Mouse (Mus musculus): ENCODE results near the gene Plxna2. TPM values are rescaled to one million over a fixed set of nuclear protein-coding genes. Genes with fewer than 3 reads are reported as not detected.

The Plxna2 gene
- total and polyA plus RNA-seq, 2 experiments, result 6.7 to 8.6 TPM

DNA sequence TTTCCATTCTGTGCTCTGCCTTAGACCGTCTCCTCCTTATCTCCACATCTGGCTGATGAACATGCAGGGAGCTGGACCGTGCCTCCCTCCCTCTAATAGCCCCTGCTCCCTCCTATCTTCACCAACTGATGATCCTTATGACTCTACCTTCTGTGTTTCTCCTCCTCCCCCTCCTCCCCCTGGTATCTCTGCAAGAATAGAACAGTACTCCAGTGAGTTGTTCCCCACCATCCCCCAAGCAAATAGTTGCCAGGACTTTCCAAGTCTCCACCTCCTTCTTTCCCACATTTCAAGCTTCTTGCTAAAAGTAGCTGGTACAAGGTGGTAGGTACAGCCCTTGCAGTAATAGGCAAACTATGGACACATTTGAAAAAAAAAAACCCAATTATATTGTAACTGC, 67.9 kb downstream of the Plxna2 start:
- no peak for DNase-seq (ENCODE audit: extremely low read depth, low read depth, low spot score)
- WGBS, result 72% methylated on average over 2 of the region's 2 CpGs
- TF ChIP-seq POLR2A (IDR thresholded peaks at IDR 0.05; ENCODE audit: extremely low read depth, insufficient read depth, low read length), result no peak
- no peak for TF ChIP-seq CTCF (IDR thresholded peaks at IDR 0.05; ENCODE audit: low read depth, low read length)

GRCm38 (mm10) chr1:194687746-194688145, 69.7 kb downstream of the Plxna2 start:
- 44% methylated on average over 1 of the region's 1 CpGs for WGBS
- TF ChIP-seq CTCF (IDR thresholded peaks at IDR 0.05; ENCODE audit: low read depth, low read length) (no peak), POLR2A (IDR thresholded peaks at IDR 0.05; ENCODE audit: extremely low read depth, insufficient read depth, low read length) (no peak)
- H3K27ac ChIP-seq (replicated peaks; ENCODE audit: insufficient read depth, low read depth, low read length), result no peak overlapping the region

More for the DNA sequence above, 67.9 kb downstream of the Plxna2 start:
- Histone ChIP-seq H3K27ac (replicated peaks; ENCODE audit: insufficient read depth, low read depth, low read length) (no peak overlapping the region), H3K36me3 (ENCODE audit: control insufficient read depth, insufficient read depth, low read length) (no peaks in the 10 kb centered on the region), H3K4me1 (ENCODE audit: control insufficient read depth, insufficient read depth, low read length) (no peaks in the 10 kb centered on the region; the same call in 1 of the 2 replicates), H3K4me3 (ENCODE audit: insufficient read depth, low read depth, low read length) (no peak overlapping the region), H3K27me3 (ENCODE audit: control insufficient read depth, insufficient read depth, low read length) (no peaks in the 10 kb centered on the region), H3K79me2 (ENCODE audit: control insufficient read depth, insufficient read depth, low read length) (0 out of 2 replicates have a peak, but pooled peaks cover 2% of the 10 kb centered on the region), H3K9ac (ENCODE audit: low read depth, low read length) (no peak overlapping the region)

DNA sequence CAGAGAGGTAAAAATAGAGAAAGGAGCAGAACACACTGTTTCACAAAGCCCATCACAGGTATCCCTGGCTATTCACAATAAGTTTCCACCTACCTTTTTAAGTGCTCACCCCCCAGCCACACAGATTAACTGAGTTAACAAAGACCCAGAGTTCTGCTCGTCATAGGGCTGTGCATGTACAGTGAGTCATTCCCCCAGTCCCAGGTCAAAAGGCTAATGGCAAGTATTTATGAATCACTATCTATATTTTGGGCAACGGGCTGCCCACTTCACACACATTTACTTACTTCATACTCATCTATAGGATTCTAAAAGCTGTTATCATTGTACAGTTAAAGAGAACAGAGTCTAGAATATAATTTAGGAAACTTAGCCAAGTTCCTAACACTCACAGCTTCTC, 70.1 kb downstream of the Plxna2 start:
- Histone ChIP-seq H3K9ac (ENCODE audit: low read depth, low read length) (no peak overlapping the region), H3K4me1 (ENCODE audit: control insufficient read depth, insufficient read depth, low read length) (no peaks in the 10 kb centered on the region; the same call in 1 of the 2 replicates), H3K4me3 (ENCODE audit: insufficient read depth, low read depth, low read length) (no peak overlapping the region), H3K36me3 (ENCODE audit: control insufficient read depth, insufficient read depth, low read length) (no peaks in the 10 kb centered on the region), H3K27me3 (ENCODE audit: control insufficient read depth, insufficient read depth, low read length) (no peaks in the 10 kb centered on the region), H3K27ac (replicated peaks; ENCODE audit: insufficient read depth, low read depth, low read length) (no peak overlapping the region), H3K79me2 (ENCODE audit: control insufficient read depth, insufficient read depth, low read length) (0 out of 2 replicates have a peak, but pooled peaks cover 2% of the 10 kb centered on the region)
- 73% methylated on average over 2 of the region's 2 CpGs for WGBS
- DNase-seq (ENCODE audit: extremely low read depth, low read depth, low spot score), result no peak
- TF ChIP-seq CTCF (IDR thresholded peaks at IDR 0.05; ENCODE audit: low read depth, low read length) (no peak), POLR2A (IDR thresholded peaks at IDR 0.05; ENCODE audit: extremely low read depth, insufficient read depth, low read length) (no peak)

More at GRCm38 (mm10) chr1:194687746-194688145, 69.7 kb downstream of the Plxna2 start:
- Histone ChIP-seq H3K27me3 (ENCODE audit: control insufficient read depth, insufficient read depth, low read length) (no peaks in the 10 kb centered on the region), H3K36me3 (ENCODE audit: control insufficient read depth, insufficient read depth, low read length) (no peaks in the 10 kb centered on the region), H3K9ac (ENCODE audit: low read depth, low read length) (no peak overlapping the region), H3K4me3 (ENCODE audit: insufficient read depth, low read depth, low read length) (no peak overlapping the region), H3K79me2 (ENCODE audit: control insufficient read depth, insufficient read depth, low read length) (0 out of 2 replicates have a peak, but pooled peaks cover 2% of the 10 kb centered on the region), H3K4me1 (ENCODE audit: control insufficient read depth, insufficient read depth, low read length) (no peaks in the 10 kb centered on the region; the same call in 1 of the 2 replicates)
- DNase-seq (ENCODE audit: extremely low read depth, low read depth, low spot score), result no peak

- H3K27ac ChIP-seq (replicated peaks; ENCODE audit: insufficient read depth, low read depth, low read length), result no peak overlapping the region
- 0 out of 2 replicates have a peak, but pooled peaks cover 2% of the 10 kb centered on the region for H3K79me2 ChIP-seq (ENCODE audit: control insufficient read depth, insufficient read depth, low read length)
- H3K4me1 ChIP-seq (ENCODE audit: control insufficient read depth, insufficient read depth, low read length), result 0 out of 2 replicates have a peak, but pooled peaks cover 4% of the 10 kb centered on the region
- H3K36me3 ChIP-seq (ENCODE audit: control insufficient read depth, insufficient read depth, low read length), result no peaks in the 10 kb centered on the region
- H3K4me3 ChIP-seq (ENCODE audit: insufficient read depth, low read depth, low read length), result no peak overlapping the region
- no peaks in the 10 kb centered on the region for H3K27me3 ChIP-seq (ENCODE audit: control insufficient read depth, insufficient read depth, low read length)
- no peak for DNase-seq (ENCODE audit: extremely low read depth, low read depth, low spot score)
- no peak overlapping the region for H3K9ac ChIP-seq (ENCODE audit: low read depth, low read length)
- TF ChIP-seq POLR2A (IDR thresholded peaks at IDR 0.05; ENCODE audit: extremely low read depth, insufficient read depth, low read length) (no peak), CTCF (IDR thresholded peaks at IDR 0.05; ENCODE audit: low read depth, low read length) (no peak)
Observed at GRCm38 (mm10) chr1:194693063-194693462, 75.0 kb downstream of the Plxna2 start.

GRCm38 (mm10) chr1:194693488-194693887, 75.5 kb downstream of the Plxna2 start:
- H3K27ac ChIP-seq (replicated peaks; ENCODE audit: insufficient read depth, low read depth, low read length), result no peak overlapping the region
- no peaks in the 10 kb centered on the region for H3K36me3 ChIP-seq (ENCODE audit: control insufficient read depth, insufficient read depth, low read length)
- no peak overlapping the region for H3K4me3 ChIP-seq (ENCODE audit: insufficient read depth, low read depth, low read length)
- H3K27me3 ChIP-seq (ENCODE audit: control insufficient read depth, insufficient read depth, low read length), result no peaks in the 10 kb centered on the region
- WGBS, result 81% methylated on average over 2 of the region's 2 CpGs
- no peak for TF ChIP-seq POLR2A (IDR thresholded peaks at IDR 0.05; ENCODE audit: extremely low read depth, insufficient read depth, low read length)
- no peak for TF ChIP-seq CTCF (IDR thresholded peaks at IDR 0.05; ENCODE audit: low read depth, low read length)
- no peak overlapping the region for H3K9ac ChIP-seq (ENCODE audit: low read depth, low read length)
- H3K79me2 ChIP-seq (ENCODE audit: control insufficient read depth, insufficient read depth, low read length), result 0 out of 2 replicates have a peak, but pooled peaks cover 2% of the 10 kb centered on the region
- DNase-seq (ENCODE audit: extremely low read depth, low read depth, low spot score), result no peak
- 0 out of 2 replicates have a peak, but pooled peaks cover 4% of the 10 kb centered on the region for H3K4me1 ChIP-seq (ENCODE audit: control insufficient read depth, insufficient read depth, low read length)

DNA sequence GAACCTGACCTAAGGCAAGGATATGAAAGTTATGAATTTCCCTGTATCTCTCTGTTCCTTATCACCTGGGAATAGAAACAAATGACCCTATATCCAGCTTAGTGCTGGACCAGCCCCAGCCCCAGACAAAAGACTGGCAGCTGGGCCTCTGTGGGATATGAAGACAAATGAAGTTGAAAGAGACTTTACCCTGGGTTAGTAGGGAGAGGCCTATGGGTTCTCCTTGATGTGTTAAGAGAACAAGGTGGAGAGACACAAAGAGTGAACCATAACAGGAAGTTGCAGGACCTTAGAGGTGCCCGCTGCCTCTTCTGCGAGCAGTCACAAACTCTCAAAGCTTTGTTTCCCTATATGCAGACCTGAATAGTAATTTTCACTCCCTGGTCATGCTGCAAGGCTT, 76.8 kb downstream of the Plxna2 start:
- Histone ChIP-seq H3K4me3 (ENCODE audit: insufficient read depth, low read depth, low read length) (no peak overlapping the region), H3K27me3 (ENCODE audit: control insufficient read depth, insufficient read depth, low read length) (no peaks in the 10 kb centered on the region), H3K4me1 (ENCODE audit: control insufficient read depth, insufficient read depth, low read length) (peaks cover 4% of the 10 kb centered on the region; the same call in 1 of the 2 replicates), H3K9ac (ENCODE audit: low read depth, low read length) (no peak overlapping the region), H3K79me2 (ENCODE audit: control insufficient read depth, insufficient read depth, low read length) (0 out of 2 replicates have a peak, but pooled peaks cover 2% of the 10 kb centered on the region), H3K36me3 (ENCODE audit: control insufficient read depth, insufficient read depth, low read length) (no peaks in the 10 kb centered on the region), H3K27ac (replicated peaks; ENCODE audit: insufficient read depth, low read depth, low read length) (no peak overlapping the region)
- TF ChIP-seq CTCF (IDR thresholded peaks at IDR 0.05; ENCODE audit: low read depth, low read length) (no peak), POLR2A (IDR thresholded peaks at IDR 0.05; ENCODE audit: extremely low read depth, insufficient read depth, low read length) (no peak)
- no peak for DNase-seq (ENCODE audit: extremely low read depth, low read depth, low spot score)
- 81% methylated on average over 2 of the region's 2 CpGs for whole genome bisulfite sequencing
